Mouse (Mus musculus) erythroblast, embryonic 14.5 days (primary cell): ENCODE data around the gene Rhox9.
"Not testable (repeated sequence)": the region's sequence is repeated elsewhere in the genome, so short reads cannot be mapped to it uniquely, and the experiment has no call there.

ENCODE experiments used
- GATA1 ChIP-seq: IDR thresholded peaks from 2 replicates; pipeline ENCODE4 v1.6.1; 2012; ENCODE audit warnings: low read length, inconsistent platforms, mixed read lengths
- TAL1 ChIP-seq: IDR thresholded peaks from 3 replicates; pipeline ENCODE4 v1.6.1; 2012; ENCODE audit warnings: low read length, inconsistent platforms, mixed read lengths

DNA sequence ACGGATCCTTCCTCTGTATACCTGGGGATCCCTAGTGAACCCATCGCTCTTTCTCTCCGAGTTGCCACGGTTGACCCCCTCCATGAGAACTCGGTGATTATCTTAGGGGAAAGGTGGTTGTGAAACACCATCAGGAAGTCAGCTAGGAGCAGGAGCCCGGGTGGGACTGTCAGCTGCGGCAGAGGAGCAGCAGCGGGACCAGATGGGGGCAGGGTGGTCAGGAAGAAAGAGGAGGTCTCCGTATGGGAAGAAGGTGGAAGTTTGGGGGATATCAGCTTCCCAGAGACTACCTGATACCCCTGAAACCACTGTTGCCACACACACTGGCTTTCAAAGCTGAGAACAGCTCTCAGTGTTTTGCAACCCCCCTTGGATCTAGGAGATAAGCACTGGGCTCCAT is 4.4 kb downstream of the Rhox9 start, which contains the start of gene Rhox7b:
- not testable (repeated sequence) for TF ChIP-seq GATA1, TAL1
